Mouse (Mus musculus) urinary bladder, adult 2 months (tissue): ENCODE data around the gene Gm28635. TPM values are rescaled to one million over a fixed set of nuclear protein-coding genes. Genes with fewer than 3 reads are reported as not detected.

Experiments used
- DNase-seq: peaks from one replicate; pipeline ENCODE4 v3.0.0; 2022; ENCODE audit warnings: low spot score
- polyA plus RNA-seq: library from polyadenylated mRNA; depleted of rRNA; stranded (reverse); fragments of >200 nt; gene quantifications from 2 replicates; pipeline ENCODE4 v1.2.3, GENCODE M21; 2012

Gm28635 gene
- polyA plus RNA-seq, 1 experiment: not detected

GRCm38 (mm10) chr2:84637452-84638165 is 40.2 kb downstream of the Gm28635 start:
- DNase-seq: no peak

- DNase-seq: no peak
These were observed 41.6 kb downstream of the Gm28635 start for GRCm38 (mm10) chr2:84636231-84636741.

- DNase-seq: no peak
These were observed 42.2 kb downstream of the Gm28635 start for GRCm38 (mm10) chr2:84635611-84636010.

GRCm38 (mm10) chr2:84634934-84635482 is 42.8 kb downstream of the Gm28635 start:
- no peak for DNase-seq

GRCm38 (mm10) chr2:84634006-84634405 is 43.8 kb downstream of the Gm28635 start:
- no peak for DNase-seq

- no peak for DNase-seq
These were observed 44.8 kb downstream of the Gm28635 start for GRCm38 (mm10) chr2:84632999-84633398.

- DNase-seq: no peak
These were observed 45.8 kb downstream of the Gm28635 start for GRCm38 (mm10) chr2:84632001-84632400.

GRCm38 (mm10) chr2:84627036-84627435 is 50.8 kb downstream of the Gm28635 start:
- DNase-seq: no peak

- DNase-seq: no peak
These were observed 51.4 kb downstream of the Gm28635 start for GRCm38 (mm10) chr2:84626366-84626975.

- DNase-seq: no peak
These were observed 53.6 kb downstream of the Gm28635 start for GRCm38 (mm10) chr2:84624201-84624600.

GRCm38 (mm10) chr2:84623428-84624119 is 54.3 kb downstream of the Gm28635 start:
- no peak for DNase-seq

- no peak for DNase-seq
These were observed 55.2 kb downstream of the Gm28635 start for GRCm38 (mm10) chr2:84622668-84623067.

- DNase-seq: no peak
These were observed 58.0 kb downstream of the Gm28635 start for GRCm38 (mm10) chr2:84619646-84620340.

GRCm38 (mm10) chr2:84618914-84619313 is 58.9 kb downstream of the Gm28635 start:
- no peak for DNase-seq

GRCm38 (mm10) chr2:84617637-84618515 is 60.0 kb downstream of the Gm28635 start:
- no peak for DNase-seq

- DNase-seq: no peak
These were observed 65.1 kb downstream of the Gm28635 start for GRCm38 (mm10) chr2:84612764-84613163.

GRCm38 (mm10) chr2:84607842-84608241 is 70.0 kb downstream of the Gm28635 start:
- no peak for DNase-seq

- DNase-seq: no peak
These were observed 76.9 kb downstream of the Gm28635 start for GRCm38 (mm10) chr2:84600977-84601376.

- DNase-seq: no peak
These were observed 78.5 kb downstream of the Gm28635 start for GRCm38 (mm10) chr2:84599270-84599888.

GRCm38 (mm10) chr2:84597123-84597522 is 80.7 kb downstream of the Gm28635 start:
- DNase-seq: no peak
